Mouse (Mus musculus) thymus, postnatal 0 days (tissue): ENCODE data around the gene Bcl6b. TPM values are rescaled to one million over a fixed set of nuclear protein-coding genes. Genes with fewer than 3 reads are reported as not detected.

Experiments used
- DNase-seq: peaks from one replicate; pipeline ENCODE4 v3.0.0-alpha.2; 2015; ENCODE audit warnings: low spot score
- polyA plus RNA-seq: library from polyadenylated mRNA; unstranded; fragments of >200 nt; fragmentation: Nextera tagmentation; extraction: Ambion mirVana; gene quantifications from 2 replicates; pipeline ENCODE4 v1.2.1, GENCODE M21; 2015

Gene Bcl6b
- 1.9 and 2.2 TPM in 2 replicates for polyA plus RNA-seq

DNA sequence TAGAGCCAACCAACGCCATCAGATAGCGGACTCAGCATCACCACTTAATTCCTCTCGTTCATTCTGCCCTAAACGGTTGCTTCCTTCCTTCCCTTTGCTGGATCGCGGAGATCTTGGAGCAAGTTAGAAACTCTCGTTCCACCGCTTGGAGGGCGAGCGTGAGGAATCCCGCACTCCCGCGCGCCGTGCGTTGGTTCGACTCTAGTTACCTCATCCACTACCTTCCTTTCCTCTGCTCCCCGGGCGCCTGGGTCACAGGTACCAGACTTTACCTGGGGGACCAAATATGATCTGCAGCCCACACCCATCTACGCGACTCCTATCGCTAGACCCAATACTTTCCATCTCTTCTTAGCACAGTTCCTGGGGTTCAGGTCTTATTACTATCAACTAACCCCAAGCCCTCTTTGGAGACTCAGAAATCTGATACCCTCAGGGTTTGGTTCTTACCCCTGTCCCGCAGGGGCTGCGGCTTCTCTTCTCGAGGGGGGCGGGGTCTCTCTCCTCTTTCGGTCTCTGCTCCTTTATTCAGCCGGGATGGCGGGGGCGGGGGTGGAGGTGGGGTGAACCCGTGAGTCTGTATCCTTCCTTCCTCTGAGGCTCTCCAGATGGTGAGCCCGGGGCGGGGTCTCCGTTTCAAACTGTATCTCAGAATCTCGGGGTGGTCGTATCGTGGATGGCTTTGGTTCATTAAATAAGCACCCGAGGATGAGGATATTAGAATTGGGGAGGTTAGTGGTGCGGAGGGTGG, at the start of gene Bcl6b:
Gene Bcl6b, minus strand, starts transcription at position 539 of the 751 bp plus-strand sequence.
- peak; percentile 25 for DNase-seq

DNA sequence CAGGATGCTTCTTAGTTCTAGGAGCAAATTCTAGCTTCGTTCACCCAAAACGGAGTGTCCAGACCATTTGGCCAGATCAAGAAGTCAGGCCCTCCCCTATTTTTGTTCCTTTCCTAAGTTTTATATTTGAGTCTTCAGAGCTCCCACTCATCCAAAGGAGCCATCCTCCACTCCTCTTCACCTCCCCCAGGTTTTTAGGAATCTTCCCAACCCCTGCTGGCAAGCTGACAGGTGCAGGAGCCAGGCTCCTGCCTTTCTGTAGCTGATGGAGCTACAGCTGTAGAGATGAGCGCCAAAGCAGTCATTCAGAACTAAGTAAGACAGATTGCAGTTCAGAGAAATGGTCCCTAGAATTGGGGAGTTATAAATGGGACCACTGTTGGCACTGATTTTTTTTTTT, 49.4 kb upstream of the Bcl6b start:
- DNase-seq, result no peak

DNA sequence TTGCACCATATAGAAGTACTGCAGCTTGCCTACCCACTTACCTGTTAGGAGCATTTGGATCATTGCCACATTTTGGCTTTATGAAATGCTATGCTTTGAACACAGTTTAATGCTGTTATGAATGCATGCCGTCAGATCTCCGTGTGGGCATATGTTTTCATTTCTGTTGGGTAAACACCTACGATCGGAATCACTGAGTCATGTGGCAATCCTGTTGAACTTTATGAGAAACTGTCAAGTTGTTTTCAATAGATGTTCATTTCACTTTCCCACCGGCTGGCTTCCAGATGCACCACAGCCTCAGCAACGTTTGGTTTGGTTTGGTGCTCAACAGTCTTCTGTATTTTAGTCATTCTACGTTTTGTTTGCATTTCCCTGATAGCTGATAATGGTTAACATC, 42.0 kb upstream of the Bcl6b start:
- DNase-seq, result no peak

DNA sequence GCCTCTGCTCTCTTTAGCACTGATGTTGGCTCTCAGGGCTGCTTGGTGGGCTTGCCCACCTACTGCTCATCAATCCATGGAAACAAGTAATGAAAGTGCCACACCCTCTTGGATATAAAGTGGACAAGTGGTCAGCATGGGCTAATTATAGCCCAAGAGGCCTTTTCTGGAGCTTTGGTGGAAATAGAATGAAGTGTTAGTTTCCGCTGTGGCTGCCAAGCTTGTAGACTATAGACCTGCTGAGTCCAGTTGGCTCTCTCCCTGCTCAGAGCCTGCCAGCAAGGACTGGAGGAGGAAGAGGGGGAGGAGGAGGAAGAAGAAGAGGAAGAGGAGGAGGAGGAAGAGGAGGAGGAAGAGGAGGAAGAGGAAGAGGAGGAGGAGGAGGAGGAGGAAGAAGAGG, 36.8 kb upstream of the Bcl6b start:
- no peak for DNase-seq

DNA sequence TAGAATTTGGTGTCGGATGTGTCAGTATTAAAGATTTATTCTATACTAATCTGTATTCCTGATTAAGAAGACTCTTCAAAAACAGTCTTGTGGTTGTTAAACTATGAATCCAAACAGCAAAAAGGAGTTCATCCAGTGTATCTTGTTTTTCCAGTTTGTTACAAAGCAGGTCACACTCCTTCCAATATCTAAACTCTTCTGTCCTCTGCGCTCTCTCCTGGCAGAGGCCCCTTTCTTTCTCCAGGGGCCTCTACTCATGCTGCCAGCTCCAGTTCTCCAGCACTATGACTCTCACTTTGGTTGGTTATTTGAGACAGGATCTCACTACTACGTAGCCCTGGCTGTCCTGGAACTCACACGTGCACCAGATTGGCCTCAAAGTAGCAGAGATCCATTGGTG, 36.2 kb upstream of the Bcl6b start:
- no peak for DNase-seq

DNA sequence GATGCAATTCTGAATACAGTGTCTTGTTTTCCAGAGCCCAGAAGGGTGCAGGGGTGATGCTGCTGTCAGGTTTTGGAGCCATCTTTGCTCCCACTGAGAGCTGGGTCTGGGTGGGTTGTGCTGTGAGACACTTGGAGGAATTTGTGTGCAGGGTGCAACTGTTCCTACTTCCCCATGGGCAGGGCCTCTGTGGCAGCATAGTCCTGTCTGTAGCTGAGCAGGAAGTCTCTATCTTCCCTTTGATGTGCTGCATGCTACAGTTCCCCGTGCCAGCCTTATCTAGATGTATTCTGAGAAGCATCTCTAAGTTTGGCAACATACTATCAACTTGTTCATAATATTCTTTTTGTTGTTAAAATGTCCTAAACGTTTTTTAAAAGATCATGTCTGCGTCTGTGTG, 35.7 kb upstream of the Bcl6b start:
- DNase-seq, result peak; percentile 79

DNA sequence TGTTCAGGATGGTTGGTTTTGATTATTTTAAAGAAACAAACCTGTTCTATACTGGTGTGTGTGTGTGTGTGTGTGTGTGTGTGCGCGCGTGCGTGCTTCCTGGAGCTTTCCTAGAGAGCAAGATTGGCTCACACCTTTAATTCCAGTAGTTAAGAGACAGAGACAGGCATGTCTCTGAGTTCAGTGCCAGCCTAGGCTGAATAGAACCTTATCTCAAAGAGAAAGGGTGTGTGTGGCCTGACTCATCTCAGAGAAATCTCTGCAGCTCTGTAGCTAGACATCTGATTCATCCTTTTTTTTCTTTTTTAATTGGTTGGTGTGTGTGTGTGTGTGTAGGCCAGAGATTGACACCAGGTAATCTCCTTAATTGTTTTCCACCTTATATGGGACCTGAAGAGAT, 29.4 kb upstream of the Bcl6b start:
- no peak for DNase-seq

DNA sequence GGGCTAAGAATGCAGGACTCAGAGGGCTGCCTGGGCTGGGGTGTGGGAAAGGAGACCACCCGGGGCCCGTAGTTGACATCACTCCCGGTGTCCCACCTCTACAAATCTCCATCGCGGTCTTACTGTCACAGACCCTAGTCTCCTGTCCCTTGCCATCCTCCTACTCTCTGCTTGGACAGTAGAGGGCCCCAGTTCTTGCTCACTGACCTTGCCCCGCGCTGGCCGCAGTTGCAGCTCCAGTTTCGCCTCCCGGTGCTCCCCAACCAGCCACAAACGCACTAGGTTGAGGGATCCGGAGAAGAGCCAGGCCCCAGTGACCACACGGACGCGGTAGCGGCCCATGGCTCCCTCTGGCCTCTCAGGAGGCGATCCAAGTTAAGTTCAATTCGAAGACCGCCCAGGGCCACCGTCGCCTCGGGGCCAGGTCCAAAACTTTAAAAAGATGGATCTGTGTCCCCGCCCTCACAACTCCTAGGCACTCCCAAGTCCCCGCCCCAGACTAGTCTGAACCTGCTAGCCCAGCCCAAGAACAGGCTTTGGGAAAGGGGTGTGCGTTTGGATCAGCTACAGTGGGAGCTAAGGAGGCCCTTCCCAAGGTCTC, 25.4 kb upstream of the Bcl6b start, which contains the start of gene Alox12:
Gene Alox12, minus strand, starts transcription at position 423 of the 601 bp plus-strand sequence.
- no peak for DNase-seq

DNA sequence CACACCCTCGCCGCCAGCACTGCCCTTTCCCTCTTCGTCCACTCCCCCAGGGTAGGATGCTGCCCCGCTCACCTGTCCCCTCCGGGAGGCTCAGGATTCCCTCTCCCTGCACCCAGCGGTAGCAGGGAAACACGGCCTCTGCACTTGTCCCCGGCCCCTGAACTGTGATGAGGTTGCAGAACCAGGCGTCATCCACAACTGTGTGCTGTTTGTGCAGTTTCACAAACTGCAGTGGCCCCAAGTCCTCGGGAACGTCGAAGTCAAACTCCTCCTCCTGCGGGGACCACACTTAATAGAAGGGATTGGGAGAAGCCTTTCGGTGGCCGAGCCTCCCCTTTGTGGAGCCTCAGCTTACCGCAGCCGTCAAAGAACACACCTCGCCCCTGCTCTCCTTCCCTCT, 24.7 kb upstream of the Bcl6b start:
- DNase-seq, result no peak

DNA sequence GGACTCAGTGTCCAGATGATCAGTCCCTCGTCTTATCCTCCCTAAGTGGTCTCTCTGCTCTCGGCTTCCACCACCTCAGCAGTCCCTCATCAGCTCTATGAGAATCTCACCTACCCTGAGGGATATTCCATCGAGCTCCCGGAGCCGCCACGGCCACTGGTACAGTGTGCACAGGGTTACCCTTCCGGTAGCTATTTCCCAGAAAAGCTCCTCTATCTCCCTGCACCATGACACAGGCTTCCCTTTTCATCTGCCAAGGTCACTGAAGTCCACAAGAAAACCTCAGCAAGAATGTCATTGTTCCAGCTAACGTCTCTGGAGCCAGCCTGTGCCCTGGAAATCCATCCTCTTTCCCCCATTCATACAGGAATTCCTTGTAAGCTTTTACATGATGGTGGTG, 22.3 kb upstream of the Bcl6b start:
- DNase-seq, result peak; percentile 0

DNA sequence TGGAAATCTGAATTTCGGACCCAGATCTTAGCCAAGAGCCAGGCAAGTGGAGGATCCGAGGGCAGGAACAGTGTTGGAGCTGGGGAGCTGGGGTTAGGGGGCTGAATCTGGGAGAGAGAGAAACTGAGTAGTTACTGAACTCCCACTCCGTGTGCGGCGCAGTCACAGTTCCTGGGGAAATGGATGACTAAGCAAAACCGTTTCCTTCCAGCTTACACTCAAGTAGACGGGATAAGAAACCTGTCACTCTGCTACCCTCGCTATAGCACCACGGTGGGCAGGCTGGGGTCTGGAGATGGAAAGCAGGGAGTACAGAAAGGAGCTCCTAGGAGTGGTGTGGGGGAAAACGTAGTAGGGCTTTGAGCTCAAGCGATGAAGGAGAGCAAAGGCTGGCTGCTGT, 20.6 kb upstream of the Bcl6b start:
- no peak for DNase-seq

DNA sequence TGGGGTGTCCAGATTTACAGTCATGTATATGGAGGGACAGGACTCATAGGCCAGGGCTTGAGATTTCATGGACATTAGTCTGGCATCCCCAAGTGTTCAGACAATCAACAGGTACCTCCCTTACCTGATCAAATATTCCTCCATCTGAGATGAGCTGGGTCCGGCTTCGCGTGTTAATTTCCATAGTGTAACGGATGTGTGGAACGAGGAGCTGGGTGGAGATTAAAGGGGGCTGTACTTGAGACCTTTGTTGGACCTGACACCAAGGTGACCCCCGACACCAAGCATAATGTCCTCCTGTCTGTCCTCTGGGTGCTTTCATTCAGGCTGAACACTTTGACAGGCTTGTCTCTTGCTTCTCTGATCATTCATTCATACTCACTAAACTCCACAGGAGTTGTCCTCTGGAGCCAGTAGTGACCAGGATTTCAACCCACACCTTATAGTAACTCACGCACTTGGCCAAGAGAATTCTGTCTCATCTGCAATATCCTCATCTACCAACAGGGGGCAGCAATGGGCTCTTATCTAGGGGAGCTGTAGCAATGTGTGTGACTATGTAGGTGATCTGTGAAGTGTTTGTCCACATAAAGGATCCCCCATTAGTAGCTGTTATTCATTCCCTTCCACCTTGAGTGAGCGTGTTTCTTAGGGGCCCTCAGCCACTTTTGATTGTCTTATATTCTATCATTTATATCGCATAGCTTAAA, 17.7 kb upstream of the Bcl6b start:
- DNase-seq, result peak; percentile 82

DNA sequence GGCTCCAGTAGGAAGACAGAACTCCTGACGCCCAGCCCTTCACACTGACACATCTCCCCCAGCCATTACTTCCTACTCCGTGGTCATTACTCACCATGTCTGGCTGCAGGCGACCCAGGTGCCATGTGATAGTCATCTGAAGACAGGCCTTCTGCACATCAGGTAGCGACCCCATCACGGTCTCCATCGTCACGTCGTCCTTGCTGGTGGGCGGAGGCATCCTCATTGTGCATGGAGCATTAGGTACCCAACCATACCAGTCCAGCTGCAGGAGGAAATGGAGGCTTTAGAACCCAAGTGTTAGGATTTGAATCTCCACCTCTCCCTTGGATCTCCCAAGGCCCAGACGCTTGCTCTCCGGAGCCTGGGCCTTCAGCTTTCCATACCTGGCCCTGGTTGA, 13.0 kb upstream of the Bcl6b start:
- no peak for DNase-seq

DNA sequence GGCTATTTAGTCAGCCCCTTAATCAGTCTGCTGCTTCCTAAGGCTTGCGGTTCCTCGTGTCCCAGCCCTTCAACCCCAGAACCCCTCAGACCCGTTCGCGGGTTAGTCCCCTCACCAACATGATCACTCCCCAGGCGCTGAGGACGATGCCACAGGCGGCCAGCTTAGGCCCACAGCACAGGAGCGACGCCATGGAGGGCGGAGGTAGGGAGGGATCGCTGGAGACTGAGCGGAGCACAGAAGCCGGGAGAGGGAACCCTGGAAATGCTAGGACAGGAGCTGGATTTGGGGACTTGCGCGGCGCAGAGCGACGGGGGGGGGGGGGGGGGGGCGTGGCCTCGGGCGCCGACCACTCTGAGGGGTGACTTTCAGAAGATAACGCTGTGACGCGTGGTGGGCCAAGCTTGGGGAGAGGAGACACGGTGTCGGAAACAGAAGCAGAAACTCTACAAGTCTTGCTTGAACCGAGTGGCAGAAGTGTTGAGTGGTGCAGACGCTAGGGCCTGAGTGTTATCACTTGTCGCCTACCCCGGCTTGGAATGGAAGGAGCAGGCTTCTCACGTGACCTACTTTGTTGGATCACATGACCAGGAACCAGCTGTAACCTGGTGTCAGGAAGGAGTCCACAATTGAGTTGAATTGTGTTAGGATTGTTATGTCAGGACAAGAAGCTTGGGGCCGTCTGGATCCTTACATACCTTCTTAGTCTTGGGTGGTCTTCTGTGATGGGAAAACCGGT, 10.1 kb upstream of the Bcl6b start, which contains the start of the genes Gm21988 and Rnasek:
Gene Gm21988, minus strand, starts transcription at position 290 of the 739 bp plus-strand sequence.
Gene Rnasek, minus strand, starts transcription at position 302 of the 739 bp plus-strand sequence.
- peak; percentile 86 for DNase-seq

DNA sequence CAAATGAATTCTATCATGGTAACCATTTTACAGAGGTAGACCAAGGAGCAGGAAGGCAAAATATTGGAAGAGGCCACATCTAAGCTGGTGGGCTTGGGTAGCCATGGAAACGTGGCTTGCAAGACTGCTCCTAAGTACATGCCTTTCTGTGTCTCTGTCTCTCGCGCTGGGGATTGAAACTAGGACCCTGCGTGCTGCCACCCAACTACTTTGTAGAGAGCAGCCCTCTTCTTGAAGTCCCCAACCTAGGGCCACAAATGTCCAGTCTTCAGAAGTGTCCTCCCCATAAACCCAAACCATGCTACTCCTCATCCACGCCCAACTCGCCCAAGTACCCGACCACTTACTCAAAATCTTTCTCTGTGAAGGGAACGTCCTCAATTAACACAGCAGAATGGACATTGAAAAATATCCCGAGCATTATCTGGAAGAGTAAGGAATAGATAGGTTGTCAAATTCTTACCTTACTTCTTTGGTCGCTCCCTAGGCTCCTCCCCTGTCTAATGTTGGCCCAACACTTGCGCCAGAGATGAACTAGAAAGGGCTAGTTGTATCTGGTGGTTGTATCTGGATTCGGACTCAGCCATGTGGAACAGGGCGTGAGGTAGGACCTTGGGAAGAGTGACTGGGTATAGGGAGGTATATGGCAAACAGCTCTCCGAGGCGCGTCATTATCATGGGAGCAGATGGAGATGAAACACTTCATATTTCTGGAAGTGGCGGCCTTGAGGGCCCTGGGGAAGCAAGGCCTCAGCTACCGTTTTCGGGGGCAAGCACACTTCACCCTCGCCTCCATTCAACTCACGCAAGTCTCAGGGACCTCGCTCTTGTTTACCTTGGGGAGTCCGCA, 9.2 kb upstream of the Bcl6b start:
- DNase-seq, result no peak

DNA sequence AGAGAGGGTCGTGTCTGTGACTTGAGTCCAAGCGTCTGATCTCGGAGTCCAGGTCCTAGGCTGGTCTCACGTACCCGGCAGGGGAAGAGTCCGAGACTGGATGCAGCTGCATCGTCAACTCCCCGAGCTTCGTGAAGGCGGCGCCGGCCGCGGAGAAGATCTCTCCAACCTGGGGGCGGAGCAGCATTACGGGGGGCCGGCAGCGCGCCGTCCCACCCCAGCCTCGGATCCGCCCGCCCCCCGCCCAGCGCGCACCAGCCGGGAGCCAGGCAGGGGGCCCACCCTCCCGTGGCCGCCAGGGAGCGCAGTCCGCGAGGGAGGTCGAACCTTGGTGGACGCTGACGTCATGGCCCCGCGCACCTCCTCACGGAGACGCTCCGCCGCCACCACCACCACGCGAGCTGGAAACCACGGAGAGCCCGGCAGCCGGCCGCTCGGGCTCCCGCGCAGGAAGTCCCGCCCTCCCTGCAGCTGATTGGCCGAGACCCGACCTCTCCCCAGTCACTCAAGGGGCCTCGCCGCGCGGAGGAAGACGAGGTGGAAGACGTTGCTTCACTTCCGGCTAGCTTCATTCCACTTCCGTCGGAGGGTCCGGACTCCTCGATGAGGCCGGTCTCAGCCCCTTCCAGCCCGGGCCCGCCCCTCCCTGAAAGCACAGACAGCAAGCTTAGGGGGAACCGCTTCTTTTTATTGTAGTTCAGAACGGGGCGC, 8.0 kb upstream of the Bcl6b start, which contains the start of gene 0610010K14Rik:
Gene 0610010K14Rik, minus strand, starts transcription at position 458 of the 711 bp plus-strand sequence.
- peak; percentile 97 for DNase-seq

DNA sequence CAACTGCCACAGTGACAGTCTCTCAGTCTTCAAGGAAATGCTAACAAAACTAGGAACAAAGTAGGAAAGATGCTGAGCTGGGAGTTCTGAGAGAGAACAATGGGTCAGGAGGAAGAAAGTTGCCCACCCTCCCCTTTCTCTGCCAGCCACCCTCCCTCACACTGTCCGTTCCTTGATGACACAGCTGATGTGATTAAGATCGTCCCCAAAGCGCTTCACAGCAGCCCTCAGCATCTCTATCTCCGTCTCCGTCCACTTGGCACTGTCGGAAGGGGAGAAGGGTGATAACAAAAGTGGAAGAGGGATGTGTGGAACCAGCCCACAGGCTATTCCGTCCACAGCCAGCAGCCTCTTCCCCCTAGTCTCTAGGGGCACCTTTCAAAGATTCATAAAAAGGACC, 7.1 kb upstream of the Bcl6b start:
- no peak for DNase-seq

DNA sequence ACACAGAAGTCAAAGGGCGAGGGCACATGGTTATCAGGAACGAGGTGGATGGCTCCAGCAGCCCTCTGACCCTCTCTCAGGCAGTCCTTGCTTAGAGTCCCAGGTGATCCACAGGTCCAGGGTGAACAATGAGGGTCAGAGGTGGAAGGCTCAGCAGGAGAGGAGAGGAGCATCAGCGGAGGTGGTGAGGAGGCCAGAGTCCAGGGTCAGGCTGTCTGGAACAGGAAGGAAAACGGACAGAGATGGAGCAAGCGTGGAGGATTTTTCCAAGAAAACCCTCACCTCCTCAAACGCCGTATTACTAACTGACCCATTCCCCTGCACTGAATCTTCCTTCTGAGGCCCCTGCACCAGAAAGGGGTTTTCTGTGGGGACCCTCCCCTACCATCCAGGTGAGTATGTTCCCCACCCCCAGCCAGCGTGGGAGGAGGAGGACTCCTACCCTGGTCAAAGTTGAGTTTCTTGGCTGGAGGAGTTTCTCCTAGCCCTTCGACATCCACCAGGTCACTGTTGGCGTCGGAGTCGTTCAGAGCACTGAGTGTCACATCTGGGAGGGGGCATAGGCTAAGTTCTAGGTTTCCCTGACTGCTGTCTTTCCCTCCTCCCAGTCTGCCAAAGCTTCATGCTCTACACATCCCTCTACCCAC, 5.8 kb upstream of the Bcl6b start:
- DNase-seq, result no peak

DNA sequence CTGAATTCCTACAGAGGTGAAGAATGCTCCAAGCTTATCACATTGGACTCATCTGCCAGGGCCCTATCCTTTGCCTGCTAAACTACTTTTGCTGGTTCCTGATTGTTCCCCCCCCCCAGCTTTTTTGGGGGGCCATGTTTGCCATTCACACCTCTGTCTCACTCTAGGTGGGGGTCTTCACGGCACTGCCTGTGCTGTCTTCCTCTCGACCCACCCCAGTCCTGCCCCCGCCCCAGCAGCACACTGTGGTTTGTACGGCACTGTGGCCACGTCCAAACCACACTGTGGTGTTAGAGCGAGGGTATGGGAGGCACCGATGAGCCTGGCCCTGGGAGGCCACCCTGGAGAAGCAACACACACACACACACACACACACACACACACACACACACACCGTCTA, 4.9 kb upstream of the Bcl6b start:
- no peak for DNase-seq
